Mouse (Mus musculus): ENCODE results near the gene Nxph3. TPM values are rescaled to one million over a fixed set of nuclear protein-coding genes. Genes with fewer than 3 reads are reported as not detected.

Gene Nxph3
- polyA plus RNA-seq, 1 experiment from 2014 or later: 1.1 TPM

- WGBS: 67% methylated on average over 10 of the region's 10 CpGs
- Histone ChIP-seq H3K27me3 (ENCODE audit: control insufficient read depth, insufficient read depth, low read length) (no peaks in the 10 kb centered on the region), H3K9ac (replicated peaks; ENCODE audit: low read depth, low read length) (no peak overlapping the region), H3K9me3 (ENCODE audit: control insufficient read depth, low read depth, low read length) (no peaks in the 10 kb centered on the region), H3K4me3 (ENCODE audit: low read depth, low read length) (no peak overlapping the region), H3K36me3 (ENCODE audit: control insufficient read depth, insufficient read depth, low read length) (no peaks in the 10 kb centered on the region), H3K4me1 (ENCODE audit: control insufficient read depth, insufficient read depth, low read length) (peaks cover 4% of the 10 kb centered on the region; the same call in 1 of the 2 replicates), H3K4me2 (replicated peaks; ENCODE audit: low read depth, low read length) (no peak overlapping the region), H3K27ac (ENCODE audit: low read length) (no peak overlapping the region)
- no peak for ATAC-seq (ENCODE audit: insufficient number of reproducible peaks, insufficient read depth, low FRiP score, low read depth)
Observed at GRCm38 (mm10) chr11:95546021-95546782, 31.8 kb upstream of the Nxph3 start.

- Histone ChIP-seq H3K9me3 (ENCODE audit: control insufficient read depth, low read depth, low read length) (no peaks in the 10 kb centered on the region), H3K4me3 (ENCODE audit: low read depth, low read length) (no peak overlapping the region), H3K36me3 (ENCODE audit: control insufficient read depth, insufficient read depth, low read length) (no peaks in the 10 kb centered on the region), H3K4me1 (ENCODE audit: control insufficient read depth, insufficient read depth, low read length) (peaks cover 10% of the 10 kb centered on the region; the same call in 1 of the 2 replicates), H3K4me2 (replicated peaks; ENCODE audit: low read depth, low read length) (no peak overlapping the region), H3K27ac (ENCODE audit: low read length) (no peak overlapping the region), H3K9ac (replicated peaks; ENCODE audit: low read depth, low read length) (no peak overlapping the region), H3K27me3 (ENCODE audit: control insufficient read depth, insufficient read depth, low read length) (no peaks in the 10 kb centered on the region)
- ATAC-seq (ENCODE audit: insufficient number of reproducible peaks, insufficient read depth, low FRiP score, low read depth): no peak
- 82% methylated on average over 8 of the region's 8 CpGs for WGBS
Observed at GRCm38 (mm10) chr11:95544546-95545327, 30.4 kb upstream of the Nxph3 start.

- H3K4me2 ChIP-seq (replicated peaks; ENCODE audit: low read depth, low read length): peak overlapping the region; percentile 35
Observed at GRCm38 (mm10) chr11:95540637-95541385, 26.4 kb upstream of the Nxph3 start.

GRCm38 (mm10) chr11:95538378-95539104 lies 24.2 kb upstream of the Nxph3 start:
- no peak overlapping the region for H3K27ac ChIP-seq (ENCODE audit: low read length)
- H3K4me1 ChIP-seq (ENCODE audit: control insufficient read depth, insufficient read depth, low read length): peaks cover 13% of the 10 kb centered on the region; the same call in 1 of the 2 replicates
- H3K9me3 ChIP-seq (ENCODE audit: control insufficient read depth, low read depth, low read length): no peaks in the 10 kb centered on the region
- no peaks in the 10 kb centered on the region for H3K27me3 ChIP-seq (ENCODE audit: control insufficient read depth, insufficient read depth, low read length)
- no peak overlapping the region for H3K4me2 ChIP-seq (replicated peaks; ENCODE audit: low read depth, low read length)
- no peak for ATAC-seq (ENCODE audit: insufficient number of reproducible peaks, insufficient read depth, low FRiP score, low read depth)
- H3K4me3 ChIP-seq (ENCODE audit: low read depth, low read length): no peak overlapping the region
- no peaks in the 10 kb centered on the region for H3K36me3 ChIP-seq (ENCODE audit: control insufficient read depth, insufficient read depth, low read length)
- H3K9ac ChIP-seq (replicated peaks; ENCODE audit: low read depth, low read length): no peak overlapping the region
- WGBS: 73% methylated on average over 15 of the region's 15 CpGs

More at GRCm38 (mm10) chr11:95540637-95541385, 26.4 kb upstream of the Nxph3 start:
- H3K4me3 ChIP-seq (ENCODE audit: low read depth, low read length): no peak overlapping the region
- peaks cover 13% of the 10 kb centered on the region; the same call in 1 of the 2 replicates for H3K4me1 ChIP-seq (ENCODE audit: control insufficient read depth, insufficient read depth, low read length)
- no peaks in the 10 kb centered on the region for H3K9me3 ChIP-seq (ENCODE audit: control insufficient read depth, low read depth, low read length)
- 14% methylated on average over 18 of the region's 18 CpGs for WGBS
- no peak overlapping the region; the same call in 1 of the 2 replicates for H3K9ac ChIP-seq (replicated peaks; ENCODE audit: low read depth, low read length)
- no peaks in the 10 kb centered on the region for H3K36me3 ChIP-seq (ENCODE audit: control insufficient read depth, insufficient read depth, low read length)
- no peak overlapping the region for H3K27ac ChIP-seq (ENCODE audit: low read length)
- no peaks in the 10 kb centered on the region for H3K27me3 ChIP-seq (ENCODE audit: control insufficient read depth, insufficient read depth, low read length)
- ATAC-seq (ENCODE audit: insufficient number of reproducible peaks, insufficient read depth, low FRiP score, low read depth): peak; percentile 31; the same call in 1 of the 2 replicates

- Histone ChIP-seq H3K4me3 (ENCODE audit: low read depth, low read length) (peak overlapping the region; percentile 5; the same call in 1 of the 2 replicates), H3K36me3 (ENCODE audit: control insufficient read depth, insufficient read depth, low read length) (no peaks in the 10 kb centered on the region), H3K9me3 (ENCODE audit: control insufficient read depth, low read depth, low read length) (no peaks in the 10 kb centered on the region), H3K4me1 (ENCODE audit: control insufficient read depth, insufficient read depth, low read length) (0 out of 2 replicates have a peak, but pooled peaks cover 3% of the 10 kb centered on the region), H3K4me2 (replicated peaks; ENCODE audit: low read depth, low read length) (peak overlapping the region; percentile 22; the same call in 1 of the 2 replicates), H3K9ac (replicated peaks; ENCODE audit: low read depth, low read length) (no peak overlapping the region), H3K27me3 (ENCODE audit: control insufficient read depth, insufficient read depth, low read length) (no peaks in the 10 kb centered on the region), H3K27ac (ENCODE audit: low read length) (no peak overlapping the region)
- 20% methylated on average over 24 of the region's 24 CpGs for WGBS
- peak; percentile 78 for ATAC-seq (ENCODE audit: insufficient number of reproducible peaks, insufficient read depth, low FRiP score, low read depth)
Observed at GRCm38 (mm10) chr11:95533484-95534160, 19.3 kb upstream of the Nxph3 start.

- H3K9me3 ChIP-seq (ENCODE audit: control insufficient read depth, low read depth, low read length): no peaks in the 10 kb centered on the region
- no peak for ATAC-seq (ENCODE audit: insufficient number of reproducible peaks, insufficient read depth, low FRiP score, low read depth)
- no peak overlapping the region for H3K4me3 ChIP-seq (ENCODE audit: low read depth, low read length)
- no peak overlapping the region for H3K27ac ChIP-seq (ENCODE audit: low read length)
- H3K4me2 ChIP-seq (replicated peaks; ENCODE audit: low read depth, low read length): no peak overlapping the region
- H3K36me3 ChIP-seq (ENCODE audit: control insufficient read depth, insufficient read depth, low read length): no peaks in the 10 kb centered on the region
- no peaks in the 10 kb centered on the region for H3K27me3 ChIP-seq (ENCODE audit: control insufficient read depth, insufficient read depth, low read length)
- no peak overlapping the region for H3K9ac ChIP-seq (replicated peaks; ENCODE audit: low read depth, low read length)
- H3K4me1 ChIP-seq (ENCODE audit: control insufficient read depth, insufficient read depth, low read length): no peaks in the 10 kb centered on the region
- WGBS: 65% methylated on average over 13 of the region's 13 CpGs
Observed at GRCm38 (mm10) chr11:95532353-95533072, 18.1 kb upstream of the Nxph3 start.

GRCm38 (mm10) chr11:95528231-95528630 lies 13.9 kb upstream of the Nxph3 start:
- H3K4me1 ChIP-seq (ENCODE audit: control insufficient read depth, insufficient read depth, low read length): no peaks in the 10 kb centered on the region
- no peak overlapping the region for H3K27ac ChIP-seq (ENCODE audit: low read length)
- H3K36me3 ChIP-seq (ENCODE audit: control insufficient read depth, insufficient read depth, low read length): no peaks in the 10 kb centered on the region
- H3K27me3 ChIP-seq (ENCODE audit: control insufficient read depth, insufficient read depth, low read length): no peaks in the 10 kb centered on the region
- WGBS: 73% methylated on average over 3 of the region's 3 CpGs
- no peak overlapping the region for H3K4me3 ChIP-seq (ENCODE audit: low read depth, low read length)
- ATAC-seq (ENCODE audit: insufficient number of reproducible peaks, insufficient read depth, low FRiP score, low read depth): no peak
- no peak overlapping the region for H3K4me2 ChIP-seq (replicated peaks; ENCODE audit: low read depth, low read length)
- H3K9ac ChIP-seq (replicated peaks; ENCODE audit: low read depth, low read length): no peak overlapping the region
- H3K9me3 ChIP-seq (ENCODE audit: control insufficient read depth, low read depth, low read length): no peaks in the 10 kb centered on the region
